Mouse (Mus musculus) myocyte (in vitro differentiated cells): Measurements from ENCODE around the gene Klrb1b.
"Not testable (repeated sequence)": the region's sequence is repeated elsewhere in the genome, so short reads cannot be mapped to it uniquely, and the experiment has no call there.

ENCODE experiments used
- CEBPB ChIP-seq: IDR thresholded peaks from 2 replicates; pipeline ENCODE4 v1.6.1; 2011; ENCODE audit warnings: mild to moderate bottlenecking, moderate library complexity; ENCODE audit not compliant: poor library complexity, insufficient read depth, severe bottlenecking
- MYOG ChIP-seq, 3 experiments: IDR thresholded peaks; one replicate each; pipeline ENCODE4 v1.6.1; 2011; ENCODE audit warnings: control low read depth in 2 of 3, low read depth in 2 of 3, mild to moderate bottlenecking in 2 of 3; ENCODE audit not compliant: insufficient read length in 2 of 3, control insufficient read depth in 1 of 3, insufficient read depth in 1 of 3
- POLR2A ChIP-seq: IDR thresholded peaks from one replicate; pipeline ENCODE4 v1.6.1; 2011; ENCODE audit warnings: low read depth, mild to moderate bottlenecking, control low read depth, moderate library complexity; ENCODE audit not compliant: insufficient read length
- POLR2AphosphoS2 ChIP-seq: IDR thresholded peaks from one replicate; pipeline ENCODE4 v1.6.1; 2011; ENCODE audit warnings: low read depth, control low read depth; ENCODE audit not compliant: insufficient read length
- USF1 ChIP-seq: IDR thresholded peaks from one replicate; pipeline ENCODE4 v1.6.1; 2011; ENCODE audit warnings: low read depth, mild to moderate bottlenecking, control low read depth, moderate library complexity

DNA sequence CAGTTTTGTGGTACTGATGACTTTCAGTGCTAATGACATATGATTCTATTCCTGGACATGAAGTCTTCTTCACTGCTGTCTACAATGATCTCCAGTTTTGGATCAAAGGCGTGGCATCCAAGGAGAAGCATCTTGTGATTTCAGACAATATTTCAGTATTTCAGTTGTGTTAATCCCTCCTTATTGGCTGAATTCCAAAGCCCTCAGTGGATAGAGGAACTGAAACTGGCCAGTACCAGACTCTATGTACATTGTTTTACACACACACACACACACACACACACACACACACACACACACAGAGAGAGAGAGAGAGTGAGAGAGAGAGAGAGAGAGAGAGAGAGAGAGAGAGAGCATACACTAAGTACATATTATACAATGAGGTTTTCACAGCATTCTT lies 39.7 kb downstream of the Klrb1b start:
- TF ChIP-seq USF1; POLR2AphosphoS2; POLR2A; CEBPB; MYOG (IDR thresholded peaks at IDR 0.05; ENCODE audit: control insufficient read depth in 1 of 3, insufficient read depth in 1 of 3, insufficient read length in 2 of 3, low read depth in 2 of 3): not testable (repeated sequence)
